Mouse (Mus musculus): Measurements from ENCODE around the gene Krt9.
A peak's percentile ranks its signal among the peaks of the same experiment; 100 is the strongest.

Krt9 gene

DNA sequence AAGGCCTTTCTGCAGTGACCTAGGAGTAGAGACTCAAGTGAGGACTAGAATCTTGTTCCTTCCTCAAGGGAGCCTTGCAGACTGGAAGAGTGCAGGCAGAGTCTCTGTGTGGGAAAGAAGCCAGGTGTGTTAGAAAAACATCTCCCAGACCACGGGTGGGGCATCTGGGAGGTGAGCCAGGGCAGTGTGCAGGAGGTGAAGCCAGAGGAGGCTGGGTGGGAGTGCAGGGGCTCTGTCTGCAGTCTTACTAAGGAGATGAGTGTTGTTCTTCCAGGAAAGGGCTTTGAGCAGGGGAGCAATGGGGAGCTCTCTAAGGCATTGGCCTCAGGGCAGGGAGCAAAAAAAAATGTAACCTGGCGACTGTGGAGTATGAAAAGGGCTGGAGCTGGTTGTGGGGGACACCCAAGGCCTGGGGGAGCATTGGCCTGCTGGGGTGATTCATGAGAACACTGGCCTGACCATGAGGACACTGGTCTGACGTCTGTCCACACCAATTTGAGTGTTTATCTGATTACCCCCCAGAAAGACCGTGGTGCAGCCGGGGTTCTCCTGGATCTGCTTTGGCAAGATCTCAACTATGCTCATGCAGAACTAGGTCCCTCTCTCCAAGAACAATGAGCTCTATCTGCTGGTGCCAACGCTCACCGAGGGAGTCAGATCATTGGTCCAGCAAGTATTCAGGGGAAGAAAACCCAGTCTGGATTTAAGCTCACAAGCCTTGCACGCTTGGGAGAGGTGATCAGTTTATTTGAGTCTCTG is 37.4 kb downstream of the Krt9 start:
- no peak for DNase-seq (ENCODE audit: low spot score in 2 of 2)

GRCm38 (mm10) chr11:100148615-100149330 is 44.3 kb downstream of the Krt9 start, which contains the start of gene Krt19:
Gene Krt19, minus strand, starts transcription at chr11:100148665.
- DNase-seq (ENCODE audit: low spot score in 2 of 2): no peak

- no peak for DNase-seq (ENCODE audit: low spot score in 2 of 2)
These were observed 45.3 kb downstream of the Krt9 start for GRCm38 (mm10) chr11:100147566-100148353.

DNA sequence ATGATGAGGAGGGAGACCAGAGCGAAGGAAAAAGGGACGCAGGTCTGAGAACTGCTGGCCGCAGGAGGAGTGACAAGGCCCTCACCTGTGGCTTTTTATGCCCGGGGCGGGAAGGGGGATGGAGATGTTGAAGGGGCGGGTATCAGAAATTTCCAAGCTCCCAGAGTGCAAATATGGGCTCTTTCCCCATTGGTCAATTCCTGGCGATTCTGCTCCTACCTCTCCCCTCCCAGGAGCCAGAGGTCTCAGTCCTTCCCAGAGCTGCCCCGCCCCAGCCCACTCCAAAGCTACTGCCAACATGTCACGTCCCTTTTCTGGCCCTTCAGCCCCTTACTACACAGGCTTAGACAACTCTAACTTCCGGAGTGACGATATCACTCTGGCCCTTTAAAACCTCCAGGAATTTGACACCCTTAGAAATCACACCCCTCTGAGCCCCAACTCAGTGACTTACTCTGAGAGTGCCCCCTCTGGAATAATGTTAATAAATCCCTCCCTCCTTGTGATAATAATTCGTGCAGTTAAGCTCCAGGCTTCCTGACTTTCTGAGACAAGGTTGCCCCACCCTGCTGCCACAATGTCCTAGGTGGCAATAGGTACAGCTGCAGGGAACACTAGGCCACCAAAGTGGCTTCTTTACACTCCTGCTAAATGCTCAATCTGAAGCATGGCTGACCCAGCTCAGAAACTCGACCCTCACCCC is 47.0 kb downstream of the Krt9 start:
- DNase-seq (ENCODE audit: low spot score in 2 of 2): no peak

- no peak for DNase-seq (ENCODE audit: low spot score in 2 of 2)
These were observed 47.9 kb downstream of the Krt9 start for GRCm38 (mm10) chr11:100145104-100145503.

- no peak for DNase-seq (ENCODE audit: low spot score in 2 of 2)
These were observed 52.1 kb downstream of the Krt9 start for GRCm38 (mm10) chr11:100140966-100141365.

- no peak for DNase-seq (ENCODE audit: low spot score in 2 of 2)
These were observed 53.7 kb downstream of the Krt9 start for GRCm38 (mm10) chr11:100139391-100139790.

DNA sequence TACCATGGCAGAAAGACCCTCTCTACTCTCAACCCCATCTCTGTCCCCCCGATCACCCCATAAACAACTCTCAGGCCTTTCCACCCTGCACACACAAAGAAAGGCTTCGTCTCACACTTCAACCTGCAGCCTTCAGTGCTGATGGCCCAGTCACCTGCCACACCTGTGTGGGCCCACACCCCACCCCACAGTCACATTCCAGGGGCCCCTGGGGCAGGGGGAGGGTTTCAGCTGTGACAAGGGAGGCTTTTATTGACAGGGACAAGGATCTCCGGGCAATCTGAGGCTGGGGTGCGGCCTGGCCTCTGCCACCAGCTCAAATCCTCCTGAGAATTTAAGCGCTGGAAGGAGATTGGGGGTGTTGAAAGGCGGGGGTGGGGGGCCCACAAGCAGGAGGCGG is 54.2 kb downstream of the Krt9 start:
- no peak for DNase-seq (ENCODE audit: low spot score in 2 of 2)

GRCm38 (mm10) chr11:100137693-100138092 is 55.4 kb downstream of the Krt9 start:
- peak in 1 of 2 experiments; percentile 9 for DNase-seq (ENCODE audit: low spot score in 2 of 2)

All from frontal cortex, postnatal 10 days (tissue).